In the genomic region with DNA sequence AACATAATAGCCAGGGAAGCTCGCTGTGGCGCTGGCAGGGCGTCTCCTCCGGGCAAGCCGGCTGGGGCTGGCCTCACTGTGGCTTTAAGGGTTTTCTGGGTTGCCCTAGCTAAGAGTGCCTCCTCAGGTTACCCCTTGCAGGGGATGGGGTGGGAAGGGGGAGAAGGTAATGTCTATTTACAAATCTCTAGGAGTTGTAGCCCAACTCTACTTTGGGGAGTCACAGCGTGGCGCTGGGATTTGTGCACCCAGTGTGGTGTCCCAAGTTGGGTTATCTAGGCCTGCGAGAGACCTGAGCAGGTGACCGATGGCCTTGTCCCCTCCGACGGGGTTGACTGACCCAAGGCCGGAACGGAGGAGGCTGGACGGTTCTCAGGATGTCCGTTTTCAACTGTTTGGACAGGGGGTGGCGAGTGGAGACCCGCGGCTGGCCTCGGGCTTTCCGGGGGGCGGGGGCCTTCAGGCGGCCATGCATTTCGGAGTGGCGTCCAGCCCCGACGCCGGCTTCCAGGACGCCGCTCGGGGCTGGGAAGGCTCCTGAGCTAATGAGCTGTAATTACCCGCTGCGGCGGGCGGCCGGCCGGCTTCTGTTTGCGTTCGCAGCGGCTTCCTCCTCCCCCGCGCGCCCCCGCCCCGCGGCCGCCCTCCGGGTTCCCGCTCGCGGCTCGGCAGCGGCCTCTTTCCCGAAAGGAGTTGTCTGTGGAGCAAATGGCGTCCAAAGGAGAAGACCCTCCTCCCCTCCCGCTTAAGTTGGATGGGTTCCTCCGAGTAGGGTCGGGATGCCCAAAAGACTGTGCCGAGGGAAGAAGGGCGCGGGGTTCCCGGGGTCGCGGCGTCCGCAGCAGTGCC, we compare ENCODE assay signal across 8 mouse cellular contexts. TPM values are rescaled to one million over a fixed set of nuclear protein-coding genes. Genes with fewer than 3 reads are reported as not detected.
A peak's percentile ranks its signal among the peaks of the same experiment; 100 is the strongest.
DNase-seq lines count a peak whose midpoint lies in the region; ATAC-seq and TF ChIP-seq lines count a peak whose summit lies in the region.

No protein-coding gene starts in this region.

- no peaks in the 10 kb centered on the region for H3K9me3 ChIP-seq in limb, embryonic 15.5 days
- no peaks in the 10 kb centered on the region for H3K9me3 ChIP-seq in stomach, embryonic 15.5 days

- no peak overlapping the region for H3K27ac ChIP-seq in bone marrow macrophage, adult 2 months (ENCODE audit: insufficient read depth, low read depth, low read length)
- peak overlapping the region; percentile 68 for H3K27ac ChIP-seq in limb, embryonic 15.5 days
- no peak overlapping the region for H3K27ac ChIP-seq in stomach, embryonic 15.5 days

- intact Hi-C loops in heart, postnatal 36 days (cut with DNase I) = no loop called here

- H3K4me2 ChIP-seq in limb, embryonic 15.5 days = peak overlapping the region; percentile 52
- peak overlapping the region; percentile 66 for H3K4me2 ChIP-seq in stomach, embryonic 15.5 days

- 5% methylated on average over 64 of the region's 65 CpGs for WGBS in lung, adult 2 months
- 1% methylated on average over 59 of the region's 65 CpGs for WGBS in limb, embryonic 15.5 days
- 2% methylated on average over 57 of the region's 65 CpGs for WGBS in stomach, embryonic 15.5 days

- no peak for DNase-seq in lung, adult 2 months
- DNase-seq in lung, postnatal 14 days = no peak
- DNase-seq in heart, postnatal 36 days = peak; percentile 43 to 57
- DNase-seq in MN1 (ENCODE audit: low spot score) = no peak
- no peak for DNase-seq in cerebellum, postnatal 36 days

- H3K4me3 ChIP-seq in lung, adult 2 months (replicated peaks; ENCODE audit: extremely low read depth, low read depth, low read length) = peak overlapping the region; percentile 37
- H3K4me3 ChIP-seq in bone marrow macrophage, adult 2 months (ENCODE audit: insufficient read depth, low read length) = 0 out of 2 replicates have a peak overlapping the region, but pooled peaks have one; percentile 2
- peak overlapping the region; percentile 43 for H3K4me3 ChIP-seq in limb, embryonic 15.5 days
- H3K4me3 ChIP-seq in stomach, embryonic 15.5 days (replicated peaks) = peak overlapping the region; percentile 39

- no peak for ATAC-seq in limb, embryonic 15.5 days (ENCODE audit: insufficient number of reproducible peaks, low FRiP score, low TSS enrichment, low read depth)
- ATAC-seq in stomach, embryonic 15.5 days (ENCODE audit: insufficient read depth, low FRiP score, low read depth) = no peak

- peaks cover 58% of the 10 kb centered on the region for H3K27me3 ChIP-seq in limb, embryonic 15.5 days
- peaks cover 75% of the 10 kb centered on the region for H3K27me3 ChIP-seq in stomach, embryonic 15.5 days (replicated peaks)

- no peak for TF ChIP-seq CTCF in lung, adult 2 months (IDR thresholded peaks at IDR 0.05; ENCODE audit: insufficient read depth, low read length)
- no peak for TF ChIP-seq CTCF in bone marrow macrophage, adult 2 months (IDR thresholded peaks at IDR 0.05; ENCODE audit: low read depth, low read length)

- peak overlapping the region; percentile 50 for H3K9ac ChIP-seq in limb, embryonic 15.5 days
- no peak overlapping the region for H3K9ac ChIP-seq in stomach, embryonic 15.5 days

- TF ChIP-seq POLR2A in lung, adult 2 months (IDR thresholded peaks at IDR 0.05; ENCODE audit: borderline replicate concordance, extremely low read depth, low read depth, low read length) = no peak
- no peak for TF ChIP-seq POLR2A in bone marrow macrophage, adult 2 months (IDR thresholded peaks at IDR 0.05; ENCODE audit: borderline replicate concordance, low read depth, low read length)

- H3K4me1 ChIP-seq in lung, adult 2 months (ENCODE audit: control insufficient read depth, insufficient read depth, low read length) = peaks cover 9% of the 10 kb centered on the region
- no peaks in the 10 kb centered on the region for H3K4me1 ChIP-seq in bone marrow macrophage, adult 2 months (ENCODE audit: control insufficient read depth, insufficient read depth, low read length)
- H3K4me1 ChIP-seq in limb, embryonic 15.5 days = peaks cover 51% of the 10 kb centered on the region
- peaks cover 32% of the 10 kb centered on the region for H3K4me1 ChIP-seq in stomach, embryonic 15.5 days

- no peaks in the 10 kb centered on the region for H3K36me3 ChIP-seq in limb, embryonic 15.5 days
- H3K36me3 ChIP-seq in stomach, embryonic 15.5 days = no peaks in the 10 kb centered on the region

RNA-seq across cellular contexts. Expression of gene Foxc1, which starts 4.5 kb away (rescaled TPM):
- polyA plus RNA-seq in lung, adult 2 months (2012; rRNA removed) = 1.4 and 1.9 TPM in 2 replicates
- 0.09 TPM in 1 of 2 replicates, not detected in the other for polyA plus RNA-seq in bone marrow macrophage, adult 2 months (2012; ENCODE audit: insufficient read depth, insufficient read length, missing spikeins)
- 1 to 10 TPM; 5.0 to 5.1 TPM for total RNA-seq in heart, postnatal 36 days (2021)
- 2.0 and 3.1 TPM in 2 replicates for polyA plus RNA-seq in limb, embryonic 15.5 days (2015; fragmentation: Nextera tagmentation; extraction: Ambion mirVana)
- 0.18 and 0.28 TPM in 2 replicates for polyA plus RNA-seq in stomach, embryonic 15.5 days (2015; fragmentation: Nextera tagmentation; extraction: Ambion mirVana)

Comparison
In these comparisons a context has a peak if more than half of its experiments do, and no peak if none do; other contexts are left out.
1. DNase-seq: peak in heart, postnatal 36 days (2 of 2); none in lung, adult 2 months (single experiment), lung, postnatal 14 days (single experiment), MN1 (single experiment) and cerebellum, postnatal 36 days (0 of 2).
2. Peak in every context shown above with its lines, with median percentiles within 50 percentile points of each other: H3K4me3 ChIP-seq.